Mouse (Mus musculus) heart, adult 2 months (tissue): ENCODE measurements at regions not wholly inside any gene's neighbourhood (a gene's known extent, or its start where the extent isn't known, plus 50 kb on each side); places are given as distances from the start of the nearest gene placed in this dataset.

Source experiments
- DNase-seq, 2 experiments: peaks; one replicate each; pipeline ENCODE4 v3.0.0; 2021
- H3K27ac ChIP-seq: fragments of 200-600 bp; 2 replicates; pipeline ENCODE4 v1.8.1; 2022
- H3K27me3 ChIP-seq: fragments of 200-500 bp; 2 replicates; pipeline ENCODE4 v1.6.1; 2012; ENCODE audit warnings: mild to moderate bottlenecking, low read length, inconsistent platforms, mixed read lengths; ENCODE audit not compliant: control insufficient read depth, insufficient read depth
- H3K36me3 ChIP-seq: fragments of 200-500 bp; 2 replicates; pipeline ENCODE4 v1.6.1; 2012; ENCODE audit warnings: low read length, inconsistent platforms; ENCODE audit not compliant: control insufficient read depth, insufficient read depth
- H3K4me1 ChIP-seq: fragments of 200-500 bp; 2 replicates; pipeline ENCODE4 v1.6.1; 2011; ENCODE audit warnings: low read length; ENCODE audit not compliant: control insufficient read depth, insufficient read depth
- H3K4me3 ChIP-seq: fragments of 200-600 bp; 2 replicates; pipeline ENCODE4 v1.8.1; 2022
- H3K79me2 ChIP-seq: fragments of 200-500 bp; replicated peaks from 2 replicates; pipeline ENCODE4 v1.6.1; 2012; ENCODE audit warnings: mild to moderate bottlenecking, inconsistent platforms, low read length, moderate library complexity, mixed read lengths; ENCODE audit not compliant: control insufficient read depth, insufficient read depth
- H3K9ac ChIP-seq: fragments of 200-500 bp; 2 replicates; pipeline ENCODE4 v1.6.1; 2012; ENCODE audit warnings: low read depth, mild to moderate bottlenecking, control low read depth, inconsistent platforms, low read length, mixed read lengths
- CTCF ChIP-seq: fragments of 200-600 bp; IDR thresholded peaks from 2 replicates; pipeline ENCODE4 v1.8.1; 2022; ENCODE audit warnings: antibody characterized with exemption, mild to moderate bottlenecking, moderate library complexity
- EP300 ChIP-seq: fragments of 200-500 bp; IDR thresholded peaks from 2 replicates; pipeline ENCODE4 v1.6.1; 2011; ENCODE audit warnings: low read depth, low read length, control low read depth; ENCODE audit not compliant: insufficient read depth
- POLR2A ChIP-seq: fragments of 200-500 bp; IDR thresholded peaks from 2 replicates; pipeline ENCODE4 v1.6.1; 2011; ENCODE audit warnings: mild to moderate bottlenecking, low read depth, low read length, control low read depth; ENCODE audit not compliant: insufficient read depth
- WGBS: fragments of 180-500 bp; shearing (Covaris S2); methylation state at CpG from one replicate; pipeline ENCODE4 v1.1.7; 2018; 5-methylcytosine and 5-hydroxymethylcytosine counted together
- intact Hi-C: fragments of 180-260 bp; cut with DNase I; formaldehyde crosslinking; loops from one replicate; pipeline ENCODE4 v1.15.1; 2025

DNA sequence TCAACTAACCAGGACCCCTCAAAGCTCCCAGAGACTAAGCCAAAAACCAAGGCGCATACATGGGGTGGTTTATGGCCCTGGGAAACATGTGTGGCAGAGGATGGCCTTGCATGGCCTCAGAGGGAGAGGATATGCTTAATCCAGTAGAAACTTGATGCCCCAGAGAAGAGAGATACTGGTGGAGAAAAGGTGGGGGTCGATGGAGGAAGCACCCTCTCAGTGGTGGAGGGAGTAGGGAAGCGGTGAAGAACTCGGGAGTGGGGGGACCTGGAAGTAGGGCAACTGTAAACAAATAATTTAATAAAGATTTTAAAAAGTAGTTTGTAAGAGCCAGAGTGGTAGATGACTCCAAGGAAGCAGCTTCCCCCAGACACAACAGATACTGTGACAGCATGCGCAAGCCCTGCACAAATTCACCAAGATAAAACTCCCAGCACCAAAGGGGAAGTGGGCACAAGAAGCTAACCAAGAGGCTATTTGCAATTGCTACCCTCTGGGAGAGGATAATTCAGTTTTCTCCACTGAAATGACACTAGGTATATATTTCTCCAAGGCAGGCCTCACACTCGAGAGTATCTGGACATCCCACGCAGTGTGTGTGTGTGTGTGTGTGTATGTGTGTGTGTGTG, 50.7 kb upstream of the Gpr141 start:
- DNase-seq: no peak
- no peaks in the 10 kb centered on the region for H3K4me1 ChIP-seq
- H3K79me2 ChIP-seq: no peaks in the 10 kb centered on the region
- no peak for TF ChIP-seq EP300
- no peak for TF ChIP-seq CTCF
- TF ChIP-seq POLR2A: no peak
- no peak overlapping the region for H3K9ac ChIP-seq
- 80% methylated on average over 7 of the region's 7 CpGs for WGBS
- no peak overlapping the region for H3K4me3 ChIP-seq
- H3K36me3 ChIP-seq: no peaks in the 10 kb centered on the region
- H3K27ac ChIP-seq: no peak overlapping the region
- no peaks in the 10 kb centered on the region for H3K27me3 ChIP-seq
- intact Hi-C loops: no loop called here
